Mouse (Mus musculus): ENCODE results near the gene Fam120a.

- no peak for TF ChIP-seq CTCF (IDR thresholded peaks at IDR 0.05; ENCODE audit: low read depth, low read length)
- TF ChIP-seq GATA1 (IDR thresholded peaks at IDR 0.05; ENCODE audit: borderline replicate concordance, low read length) = no peak
- no peak for TF ChIP-seq TAL1 (conservative IDR thresholded peaks at IDR 0.05; ENCODE audit: low read depth, low read length)
- TF ChIP-seq POLR2AphosphoS5 (IDR thresholded peaks at IDR 0.05; ENCODE audit: insufficient replicate concordance, low read depth, low read length) = no peak
- TF ChIP-seq GATA2 (IDR thresholded peaks at IDR 0.05; ENCODE audit: borderline replicate concordance, low read depth, low read length) = no peak
Observed at GRCm38 (mm10) chr13:48962519-48962918, 5.3 kb downstream of the Fam120a start.
